Mouse (Mus musculus) frontal cortex, postnatal 10 days (tissue): ENCODE data around the gene Clmn.

Experiments
- DNase-seq, 2 experiments: peaks; one replicate each; pipeline ENCODE4 v3.0.0; 2022; ENCODE audit warnings: low spot score in 2 of 2, mixed read lengths in 1 of 2

Gene Clmn

DNA sequence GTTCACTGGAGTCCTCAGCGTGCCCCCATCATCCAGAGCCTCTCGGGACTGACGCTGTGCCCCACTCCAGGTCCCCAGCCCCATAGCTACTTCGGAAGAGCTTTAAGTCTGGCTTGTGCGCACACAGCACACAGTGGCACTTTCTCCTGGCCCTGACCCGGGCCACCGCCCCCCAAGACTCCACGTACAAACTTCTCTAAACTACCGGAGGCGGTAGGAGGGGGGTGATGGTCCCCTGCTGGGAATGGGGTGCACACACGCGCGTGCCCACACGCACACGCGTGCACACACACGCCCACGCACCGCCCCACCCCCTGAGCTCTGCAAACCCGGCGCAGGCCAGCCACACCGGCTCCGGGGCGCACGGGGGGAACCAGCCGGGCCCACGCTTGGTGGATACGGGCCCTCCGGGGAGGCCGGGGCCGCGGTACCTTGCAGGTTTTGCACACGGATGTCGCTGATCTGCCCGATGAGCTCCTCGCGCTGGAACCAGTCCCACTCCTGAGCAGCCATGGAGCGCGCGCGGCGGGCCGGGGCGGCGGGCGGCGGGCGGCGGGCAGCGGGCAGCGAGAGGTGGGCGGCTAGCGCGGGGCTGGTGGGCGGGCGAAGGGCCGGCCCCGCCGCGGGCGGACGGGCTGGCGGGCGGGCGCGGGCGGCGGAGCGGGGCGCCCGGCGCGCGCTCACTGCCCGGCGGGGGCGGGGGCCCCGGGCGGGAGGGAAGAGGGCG lies at the start of gene Clmn:
Gene Clmn (minus strand): TSS at position 638 of the 727 bp plus-strand sequence.
- peak; percentile 41 to 59 for DNase-seq

DNA sequence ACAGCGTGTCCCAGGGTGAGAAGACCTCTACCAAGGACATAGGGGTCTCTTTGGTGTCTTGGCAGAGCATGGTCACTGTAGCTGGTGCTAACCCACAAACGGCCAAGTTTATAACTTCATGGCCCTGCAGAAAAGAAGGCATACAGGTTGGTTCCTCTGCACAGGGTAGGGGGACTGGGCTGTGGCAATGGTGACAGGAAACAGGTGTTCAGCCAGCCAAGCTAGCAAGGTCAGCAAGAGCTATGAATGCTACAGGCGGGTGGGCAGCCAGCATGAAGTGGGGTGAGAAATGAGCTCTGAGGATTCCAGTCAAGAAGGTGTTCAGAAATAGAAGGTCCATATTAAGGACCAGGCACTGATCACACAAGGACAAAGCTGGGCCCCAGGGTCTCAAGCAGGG lies 48.1 kb upstream of the Clmn start:
- DNase-seq: no peak

DNA sequence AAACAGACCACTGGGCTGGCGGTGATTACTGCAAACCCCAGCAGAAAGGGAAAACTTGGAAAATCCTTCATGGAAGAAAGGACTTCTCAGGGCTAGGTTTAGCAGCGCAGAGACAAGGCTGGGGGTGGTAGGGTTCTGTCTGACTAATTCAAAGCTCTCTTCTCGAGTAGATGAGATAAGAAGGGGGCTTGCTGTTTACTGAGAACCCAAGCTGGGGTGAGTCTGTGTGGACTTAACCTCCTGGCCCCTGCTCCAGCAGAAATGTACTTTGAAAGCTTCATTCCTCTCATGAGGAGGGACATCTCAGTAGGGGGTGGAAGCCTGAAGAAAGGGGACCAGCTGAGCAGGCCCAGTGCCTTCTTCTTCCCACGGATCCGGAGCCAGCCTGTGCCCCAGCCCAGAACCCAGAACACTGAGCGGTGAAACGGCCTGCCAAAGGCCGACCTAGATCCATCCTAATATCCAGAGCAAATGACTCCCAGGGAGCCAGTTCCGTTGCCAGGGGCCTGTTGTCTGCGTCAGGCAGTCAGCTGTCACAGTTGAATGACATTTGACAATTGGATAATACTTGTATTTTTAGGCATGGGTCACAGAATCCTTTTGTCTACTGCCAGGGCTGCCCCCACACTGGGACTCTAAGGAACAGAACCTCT lies 47.5 kb upstream of the Clmn start:
- DNase-seq: peak; percentile 37 to 62

DNA sequence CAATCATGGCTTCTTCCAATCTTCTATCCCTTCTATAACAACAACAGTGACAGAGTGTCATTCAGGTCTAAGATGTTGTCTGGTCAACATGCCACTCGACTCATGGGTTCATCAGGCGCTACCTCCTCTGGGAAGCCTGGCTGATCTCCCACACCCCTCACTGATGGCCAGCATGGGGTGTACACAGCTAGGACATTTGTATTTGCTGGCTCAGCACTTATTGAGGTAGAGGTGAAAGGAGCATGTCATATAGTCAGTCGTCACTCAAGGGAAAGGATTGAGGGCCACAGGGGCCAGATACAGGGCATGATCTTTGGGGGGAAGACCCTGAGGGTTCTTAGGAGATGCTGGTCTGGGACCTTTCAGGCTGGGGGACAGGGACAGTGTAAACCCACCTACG lies 44.9 kb upstream of the Clmn start:
- no peak for DNase-seq

DNA sequence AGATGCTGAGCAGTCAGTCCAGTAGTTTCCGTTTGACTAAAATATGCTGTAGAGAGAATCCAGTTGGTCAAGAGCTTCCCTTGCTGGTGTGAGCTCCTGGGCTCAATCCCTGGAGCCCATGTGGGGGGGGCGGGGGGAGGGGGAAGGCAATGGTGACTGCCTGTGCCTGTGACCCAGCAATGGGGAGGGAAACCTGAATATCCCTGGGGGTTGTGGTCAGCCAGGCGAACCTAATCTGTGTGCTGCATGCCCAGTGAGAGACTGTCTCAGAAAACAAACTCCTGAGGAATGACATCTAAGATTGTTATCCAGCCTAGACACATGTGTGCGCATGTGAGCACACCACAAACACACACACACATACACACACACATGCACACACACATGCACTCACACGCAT lies 44.1 kb upstream of the Clmn start:
- no peak for DNase-seq

DNA sequence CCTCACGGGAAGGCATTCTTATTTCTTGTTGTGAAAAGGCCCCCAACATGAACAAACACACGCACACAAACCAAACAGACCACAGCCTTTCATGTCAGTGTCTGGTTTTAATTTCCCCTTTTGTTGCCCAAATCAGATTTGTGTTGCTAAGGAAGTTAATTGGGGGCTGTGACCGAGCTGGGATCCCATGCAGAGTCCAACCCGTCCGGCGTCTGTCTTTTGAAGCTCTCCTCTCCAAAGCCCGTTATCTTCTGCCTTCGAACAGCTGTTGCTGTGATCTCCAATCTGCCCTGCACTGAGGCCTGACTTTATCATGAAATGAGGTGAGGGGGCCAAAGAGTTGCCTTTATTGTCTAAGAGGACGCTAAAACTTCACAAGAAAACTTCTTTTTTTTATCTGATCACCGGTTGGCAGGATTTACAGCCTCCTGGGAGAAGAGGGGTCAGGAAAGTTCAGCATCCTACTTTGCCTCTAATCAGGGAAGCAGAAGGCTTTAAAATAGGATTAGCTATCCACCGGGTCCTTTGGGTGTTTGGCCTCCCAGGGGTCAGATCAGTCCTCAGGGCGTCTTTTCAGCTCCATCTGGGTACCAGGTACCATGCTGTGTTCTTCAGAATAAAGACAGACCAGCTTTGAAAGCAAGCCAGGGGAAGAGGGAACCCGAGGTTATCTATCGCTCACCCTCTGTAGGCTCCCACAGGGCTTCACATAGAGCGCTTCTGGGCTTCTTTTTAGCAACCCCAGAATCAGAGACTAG lies 43.3 kb upstream of the Clmn start:
- DNase-seq: no peak

DNA sequence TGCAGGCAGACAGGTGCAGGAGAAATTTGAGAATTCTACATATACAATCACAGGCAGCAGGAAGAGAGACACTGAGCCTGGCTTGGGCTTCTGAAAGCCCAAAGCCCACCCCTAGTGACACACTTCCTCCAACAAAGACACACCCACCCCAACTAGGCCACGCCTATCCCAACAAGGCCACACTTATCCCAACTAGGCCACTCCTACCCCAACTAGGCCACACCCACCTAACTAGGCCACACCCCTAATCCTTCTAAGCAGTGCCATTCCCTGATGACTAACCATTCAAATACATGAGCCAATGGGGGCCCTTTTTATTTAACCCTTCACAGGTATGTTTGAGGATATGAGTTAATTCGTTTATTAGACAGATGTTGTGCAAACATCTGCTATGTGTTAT lies 42.3 kb upstream of the Clmn start:
- no peak for DNase-seq

DNA sequence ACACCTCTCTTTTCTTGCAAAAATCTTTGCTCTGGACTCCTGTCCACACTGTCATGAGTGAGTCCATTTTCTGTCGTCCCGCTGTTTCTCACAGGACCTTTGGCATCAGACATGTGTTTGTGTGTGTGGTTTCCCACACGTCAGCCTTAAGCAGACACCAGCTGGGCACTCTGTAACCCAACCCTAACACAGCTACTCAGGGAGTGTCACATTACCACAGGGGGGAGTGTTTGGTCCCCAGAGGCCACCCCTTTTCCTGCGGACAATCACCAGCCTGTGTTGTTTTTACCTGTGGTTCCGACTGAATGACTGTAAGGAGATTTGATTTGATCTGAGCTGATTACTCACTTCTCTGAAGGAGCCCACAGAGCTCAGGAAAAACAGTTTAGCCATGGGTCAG lies 39.3 kb upstream of the Clmn start:
- no peak for DNase-seq

DNA sequence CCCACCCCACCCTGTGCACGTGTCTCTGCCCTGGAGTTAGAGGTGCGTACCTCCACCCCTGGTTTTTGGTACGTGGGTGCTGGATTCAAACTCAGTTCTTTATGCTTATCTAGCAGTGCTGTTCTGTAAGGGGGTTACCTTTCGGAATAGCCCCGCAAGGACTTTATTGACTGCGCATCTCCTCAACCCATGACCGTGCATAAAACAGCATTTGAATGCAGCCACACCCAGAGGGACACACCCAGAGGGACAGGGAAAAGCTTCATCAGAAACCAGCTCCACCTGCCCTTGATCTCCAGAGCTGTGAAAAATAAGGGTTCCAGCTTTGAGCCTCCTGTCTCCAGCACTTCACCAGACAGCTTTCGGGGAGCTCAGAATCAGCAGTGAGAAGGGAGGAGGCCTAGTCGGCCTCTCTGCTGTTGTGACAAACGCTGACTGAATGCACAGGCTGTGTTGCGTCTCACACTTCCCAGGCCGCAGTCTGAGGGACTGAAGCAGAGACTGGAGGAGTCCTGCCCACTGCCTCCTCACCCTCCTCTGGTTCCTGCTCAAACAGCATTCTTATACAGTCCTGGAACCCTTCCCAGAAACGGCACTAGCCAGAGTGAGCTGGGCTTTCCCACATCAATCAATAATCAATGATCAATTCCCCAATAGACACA lies 37.6 kb upstream of the Clmn start:
- no peak for DNase-seq

DNA sequence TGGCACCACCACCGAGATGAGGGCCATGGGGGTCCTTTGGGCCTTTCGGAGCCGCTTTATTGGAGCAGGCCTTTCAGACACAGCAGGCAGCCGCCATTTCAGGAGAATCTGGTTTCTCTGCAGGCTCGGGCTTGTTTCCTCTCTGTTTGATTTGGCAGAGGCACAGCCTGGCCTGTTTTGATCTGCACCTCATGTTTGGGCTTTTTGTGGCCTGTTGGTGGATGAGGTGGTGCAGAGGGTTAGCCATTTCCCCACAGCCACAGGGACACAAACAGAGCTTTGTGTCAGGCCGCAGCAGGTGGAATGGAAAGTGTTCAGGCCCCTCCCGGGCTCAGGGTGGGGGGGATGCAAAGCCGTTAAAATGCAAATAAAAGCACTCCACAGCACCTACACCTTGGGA lies 36.4 kb upstream of the Clmn start:
- no peak for DNase-seq

DNA sequence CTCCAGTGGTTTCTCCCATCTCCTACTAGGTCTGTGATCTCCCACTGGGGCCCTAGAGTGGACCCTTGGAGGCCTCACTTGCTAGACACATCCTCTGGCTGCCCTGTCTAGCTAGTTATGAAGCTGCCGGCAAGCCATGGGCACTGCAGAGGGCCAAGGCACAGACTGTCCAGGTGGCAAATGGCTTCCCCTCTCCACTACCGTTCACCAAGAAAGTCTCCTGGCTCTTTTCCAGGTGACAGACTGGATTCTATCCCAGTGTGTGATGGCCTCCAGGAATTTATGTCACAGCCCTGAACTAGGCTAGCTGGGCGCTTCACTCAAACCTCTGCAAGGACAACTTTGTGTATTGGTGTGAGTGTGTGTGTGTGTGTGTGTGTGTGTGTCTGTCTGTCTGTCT lies 35.0 kb upstream of the Clmn start:
- DNase-seq: no peak

DNA sequence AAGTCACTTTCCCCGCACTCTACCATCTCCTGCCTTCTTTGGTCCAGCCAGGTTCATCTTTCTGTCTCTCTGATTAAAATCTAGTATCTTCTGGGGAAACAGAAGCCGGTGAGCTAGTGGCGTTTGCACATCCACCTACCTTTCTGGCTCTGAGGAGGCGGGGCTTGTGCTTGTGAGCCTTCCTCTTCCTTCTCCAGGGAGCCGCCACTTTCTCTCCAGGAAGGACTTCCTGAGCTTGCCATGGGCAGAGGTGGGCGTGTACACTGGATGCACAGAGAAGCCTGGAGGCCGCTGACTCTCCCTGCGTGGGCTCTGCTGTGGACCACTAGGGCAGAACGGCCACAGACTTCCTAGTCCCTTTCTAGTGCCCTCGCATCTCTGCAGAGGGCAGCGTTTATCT lies 34.3 kb upstream of the Clmn start:
- no peak for DNase-seq

DNA sequence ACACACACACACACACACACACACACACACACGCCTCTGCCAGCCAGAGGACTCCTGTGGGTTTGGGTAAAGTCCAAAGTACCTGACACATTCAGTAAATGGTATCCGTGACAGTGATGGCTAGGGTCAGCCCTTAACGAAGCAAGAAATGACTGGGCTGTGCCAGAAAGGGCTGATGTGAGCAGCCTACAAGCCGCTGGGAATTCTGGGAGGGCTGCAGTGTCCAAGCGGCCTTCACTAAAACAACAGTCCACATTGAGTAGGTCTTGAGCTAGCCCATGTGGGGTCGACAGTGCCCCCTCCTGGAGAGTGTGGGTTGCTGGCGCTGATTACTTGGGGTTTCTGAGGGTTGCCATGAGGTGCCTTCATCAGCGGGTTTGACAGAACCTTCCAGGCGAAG lies 33.8 kb upstream of the Clmn start:
- DNase-seq: no peak

DNA sequence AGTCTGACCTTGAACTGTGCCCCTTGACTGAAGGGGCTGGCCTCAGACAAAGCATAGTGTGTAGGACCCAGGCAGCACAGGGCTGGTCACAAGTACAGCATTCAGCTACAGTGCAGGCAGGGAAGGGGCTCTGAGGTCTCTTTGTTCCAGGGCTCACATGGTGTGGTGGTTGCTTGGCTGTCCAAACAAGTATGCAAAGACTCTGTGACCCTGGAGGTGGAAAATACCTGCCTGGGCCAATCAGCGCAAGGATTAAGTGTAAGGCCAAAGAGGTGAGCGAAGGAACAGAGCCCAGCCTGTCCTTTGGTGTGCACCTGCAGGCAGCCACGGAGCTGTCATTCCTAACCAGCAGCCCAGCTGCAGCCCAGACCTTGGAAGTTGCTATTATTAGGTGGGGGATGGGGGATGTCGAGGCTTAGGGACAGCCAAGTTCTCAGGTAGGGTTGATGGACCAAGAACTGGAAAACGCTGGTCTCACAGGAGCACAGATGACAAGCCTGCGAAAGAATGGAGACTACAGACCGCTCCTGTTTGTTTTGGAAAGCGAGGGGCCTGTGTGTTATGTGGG lies 32.3 kb upstream of the Clmn start:
- DNase-seq: no peak

DNA sequence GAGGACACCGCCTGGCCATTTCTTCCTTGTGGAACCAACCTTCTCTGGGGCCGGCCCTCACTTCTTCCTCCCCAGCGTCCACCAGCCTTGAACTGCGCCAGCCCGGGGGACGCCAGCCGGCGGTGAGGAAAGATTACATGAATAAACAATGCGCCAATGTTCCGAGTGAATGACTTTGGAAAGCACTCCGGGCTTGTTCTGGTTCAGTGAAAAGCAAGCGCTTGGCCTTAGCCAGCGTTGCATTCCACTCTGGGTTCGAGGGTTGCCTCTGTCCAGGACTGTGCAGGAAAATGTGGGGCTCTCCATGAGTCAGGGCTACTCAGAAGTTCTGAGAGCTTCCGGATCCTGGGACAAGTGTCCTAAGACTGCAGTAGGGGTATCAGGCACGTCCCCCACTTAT lies 31.8 kb upstream of the Clmn start:
- no peak for DNase-seq

DNA sequence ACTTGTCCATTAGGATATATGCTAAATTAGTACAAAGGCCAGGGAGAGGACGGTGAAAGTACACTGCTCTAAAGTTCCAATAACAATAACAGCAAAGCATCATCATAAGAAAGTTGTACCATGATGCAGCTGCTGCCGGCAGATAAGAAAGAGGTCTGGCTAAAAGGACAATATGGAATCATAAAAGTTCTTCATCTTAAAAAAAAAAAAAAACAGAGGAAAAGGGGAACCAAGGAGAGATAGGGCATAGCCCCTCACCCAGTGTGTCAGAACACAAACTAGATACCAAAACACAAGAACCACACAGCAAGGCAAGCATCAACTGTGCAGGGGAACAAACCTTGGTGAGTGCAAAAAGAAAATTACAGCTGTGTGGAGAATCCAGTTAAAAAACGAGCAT lies 27.4 kb upstream of the Clmn start:
- DNase-seq: no peak

DNA sequence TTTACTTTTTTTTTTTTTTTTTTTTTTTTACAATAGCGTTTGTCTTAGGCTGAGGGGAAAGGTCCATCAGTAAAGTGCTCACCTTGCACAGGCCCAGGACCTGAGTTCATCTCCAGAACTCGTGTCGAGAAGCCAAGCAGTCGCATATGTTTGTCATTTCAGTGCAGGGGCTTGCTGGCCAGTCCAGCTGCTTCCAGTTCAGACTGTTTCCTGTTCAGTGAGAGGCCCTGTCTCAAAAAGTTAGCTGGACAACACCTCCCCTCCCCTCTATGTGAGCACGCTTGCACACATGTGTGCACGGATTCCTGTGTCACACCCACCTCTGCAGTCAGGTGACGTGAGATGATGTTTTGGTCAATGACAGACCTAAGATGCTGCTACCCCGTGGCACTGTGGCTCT lies 25.2 kb upstream of the Clmn start:
- no peak for DNase-seq

DNA sequence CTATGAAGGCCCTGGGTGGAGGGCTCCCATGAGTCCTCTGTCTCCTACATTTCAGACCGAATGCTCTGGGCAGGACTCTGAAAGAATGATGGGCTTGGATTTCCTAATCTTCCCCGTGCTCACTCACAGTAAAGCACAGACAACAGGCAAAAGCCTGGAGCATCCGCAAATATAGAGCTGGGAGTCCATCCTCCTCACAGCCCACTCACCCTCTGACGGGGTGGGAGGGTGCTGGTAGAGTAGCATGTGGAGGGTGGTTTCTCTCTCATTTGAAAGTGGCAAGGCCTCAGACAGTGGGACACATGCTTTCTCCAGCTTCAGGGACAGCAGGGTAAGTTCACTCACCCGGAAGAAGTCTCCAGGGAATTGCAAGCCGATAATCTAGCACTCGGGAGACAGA lies 21.2 kb upstream of the Clmn start:
- DNase-seq: no peak

DNA sequence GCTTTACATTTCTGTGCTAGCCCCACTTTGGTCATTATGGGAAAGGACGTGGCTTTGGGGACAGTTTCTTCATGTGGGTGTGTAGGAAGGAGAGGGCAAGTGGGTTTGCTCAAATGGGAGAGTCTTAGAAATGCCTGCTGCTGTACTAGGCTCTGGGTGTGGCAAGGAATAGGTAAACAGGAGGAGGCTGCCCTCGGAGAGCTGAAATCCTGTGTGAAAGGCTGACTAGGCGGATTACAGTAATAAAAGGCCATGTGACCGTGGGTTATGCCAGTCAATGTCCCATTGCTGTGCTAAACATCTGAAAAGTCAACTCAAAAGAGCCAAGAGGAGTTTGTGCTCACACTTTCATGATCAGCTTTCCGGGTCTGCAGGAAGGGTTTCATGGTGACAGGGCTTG lies 17.7 kb upstream of the Clmn start:
- DNase-seq: no peak

DNA sequence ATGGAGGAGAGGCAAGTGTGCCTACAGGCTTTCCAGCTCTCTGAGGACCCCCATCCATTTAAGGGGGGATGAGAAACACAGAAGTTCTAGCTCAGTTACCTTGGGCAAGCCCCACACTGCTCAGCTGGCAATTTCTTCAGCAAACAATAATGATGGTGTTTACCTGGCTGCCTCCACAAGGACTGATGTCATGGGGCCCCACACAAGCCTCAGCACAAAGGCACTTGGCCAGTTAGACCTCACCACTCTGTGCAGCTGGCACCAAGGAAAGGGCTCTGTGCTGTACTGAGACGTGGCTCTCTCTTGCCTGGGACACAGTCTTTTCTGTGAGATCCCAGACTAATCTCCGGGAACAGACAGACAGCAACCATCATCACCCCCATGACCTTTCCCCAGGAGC lies 17.2 kb upstream of the Clmn start:
- no peak for DNase-seq

DNA sequence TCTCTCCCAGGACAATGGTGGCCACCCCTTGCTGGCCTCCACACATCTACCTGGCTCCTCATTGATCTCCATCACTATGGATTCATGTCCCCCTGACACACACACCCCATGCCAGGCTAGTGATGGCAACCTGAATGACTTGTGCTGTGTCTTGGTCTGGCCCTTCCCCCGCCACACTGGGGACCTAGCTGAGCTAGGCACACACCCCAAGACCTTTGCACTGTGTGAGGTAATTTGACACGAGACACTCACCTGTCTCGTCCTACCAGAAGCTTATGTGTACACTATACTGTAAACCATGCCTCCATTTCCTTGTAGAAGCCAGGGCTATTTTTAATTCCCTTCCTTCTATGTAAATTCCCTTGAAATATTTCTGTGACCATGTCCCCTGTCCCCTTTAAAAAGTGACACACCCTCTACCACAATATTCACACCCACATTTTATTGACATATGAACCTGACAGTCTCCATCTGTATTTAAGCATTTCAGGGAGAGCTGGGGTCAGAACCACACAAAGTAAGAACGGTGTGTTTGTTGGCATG lies 16.7 kb upstream of the Clmn start:
- no peak for DNase-seq

DNA sequence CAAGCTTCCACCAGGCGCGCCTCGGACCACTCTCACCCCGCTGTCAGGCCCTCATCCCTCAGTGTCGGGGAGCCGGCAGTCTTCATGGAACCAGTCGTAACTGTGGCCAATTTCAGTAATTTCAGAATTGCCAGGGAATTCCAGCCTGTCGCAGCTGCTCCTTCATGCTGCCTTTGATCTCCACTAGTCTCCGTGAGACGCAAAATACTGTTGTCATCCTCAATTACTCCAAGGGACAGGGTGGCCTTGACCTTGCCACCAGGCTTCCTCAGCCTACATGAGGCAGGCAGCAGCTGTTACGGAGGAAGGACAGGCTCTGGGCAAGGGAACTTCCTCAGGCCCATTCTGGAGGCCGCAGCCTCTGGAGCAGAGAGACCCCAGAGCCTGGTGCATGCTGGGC lies 15.5 kb upstream of the Clmn start:
- no peak for DNase-seq
